ENCODE assay signal across 9 mouse cellular contexts in genomic region chr1:13494727-13495404, GRCm38 (mm10).
A peak's percentile ranks its signal among the peaks of the same experiment; 100 is the strongest.
DNase-seq lines count a peak whose midpoint lies in the region; ATAC-seq lines count a peak whose summit lies in the region.
"Had no signal": no experiment of that assay in that cellular context is flagged by ENCODE, and none has a peak within 500 bp of the region (broad histone marks: within the 10 kb centered on the region; RNA-seq: fewer than 3 reads in every experiment).

No protein-coding gene starts in this region.

- ATAC-seq in hindbrain, embryonic 13.5 days (ENCODE audit: low FRiP score) = no peak
- ATAC-seq in intestine, embryonic 16.5 days = no peak
- ATAC-seq in liver, embryonic 16.5 days (ENCODE audit: low read depth) = no peak

- no peaks in the 10 kb centered on the region for H3K36me3 ChIP-seq in hindbrain, embryonic 10.5 days
- no peaks in the 10 kb centered on the region for H3K36me3 ChIP-seq in hindbrain, embryonic 13.5 days
- H3K36me3 ChIP-seq in intestine, embryonic 16.5 days (ENCODE audit: control insufficient read depth, insufficient read depth, low read length) = no peaks in the 10 kb centered on the region
- H3K36me3 ChIP-seq in liver, embryonic 16.5 days (ENCODE audit: control insufficient read depth, insufficient read depth) = no peaks in the 10 kb centered on the region

- no peaks in the 10 kb centered on the region for H3K27me3 ChIP-seq in hindbrain, embryonic 10.5 days (ENCODE audit: insufficient read depth, poor library complexity, severe bottlenecking)
- no peaks in the 10 kb centered on the region for H3K27me3 ChIP-seq in hindbrain, embryonic 13.5 days
- H3K27me3 ChIP-seq in intestine, embryonic 16.5 days (replicated peaks; ENCODE audit: control insufficient read depth, insufficient read depth, low read length) = 0 out of 2 replicates have a peak, but pooled peaks cover 2% of the 10 kb centered on the region
- peaks cover 2% of the 10 kb centered on the region; the same call in 1 of the 2 replicates for H3K27me3 ChIP-seq in liver, embryonic 16.5 days (ENCODE audit: control insufficient read depth, insufficient read depth, low read depth, low read length)

- H3K27ac ChIP-seq in hindbrain, embryonic 10.5 days = no peak overlapping the region
- no peak overlapping the region for H3K27ac ChIP-seq in hindbrain, embryonic 13.5 days
- no peak overlapping the region for H3K27ac ChIP-seq in intestine, embryonic 16.5 days (ENCODE audit: low read length)
- no peak overlapping the region for H3K27ac ChIP-seq in liver, embryonic 16.5 days (ENCODE audit: low read length)
- H3K27ac ChIP-seq: macrophage had no signal

- no peak overlapping the region for H3K9ac ChIP-seq in hindbrain, embryonic 13.5 days
- H3K9ac ChIP-seq in intestine, embryonic 16.5 days (ENCODE audit: low read depth, low read length) = no peak overlapping the region
- no peak overlapping the region for H3K9ac ChIP-seq in liver, embryonic 16.5 days (ENCODE audit: low read depth, low read length)

- H3K4me1 ChIP-seq in hindbrain, embryonic 10.5 days (replicated peaks) = no peaks in the 10 kb centered on the region
- H3K4me1 ChIP-seq in hindbrain, embryonic 13.5 days (replicated peaks) = no peaks in the 10 kb centered on the region
- H3K4me1 ChIP-seq in intestine, embryonic 16.5 days (ENCODE audit: control insufficient read depth, insufficient read depth, low read length) = no peaks in the 10 kb centered on the region
- no peaks in the 10 kb centered on the region for H3K4me1 ChIP-seq in liver, embryonic 16.5 days (ENCODE audit: control insufficient read depth, low read depth, low read length)

- DNase-seq in hindbrain, embryonic 10.5 days (ENCODE audit: low spot score) = no peak
- DNase-seq in embryo, embryonic 11 days = peak; percentile 22
- DNase-seq in urinary bladder, postnatal 36 days (ENCODE audit: low spot score in 2 of 2) = no peak
- no peak for DNase-seq in frontal cortex, postnatal 10 days (ENCODE audit: low spot score in 2 of 2)
- DNase-seq in spleen, postnatal 10 days (ENCODE audit: low spot score in 2 of 2) = no peak

- 0 out of 2 replicates have a peak overlapping the region, but pooled peaks have one; percentile 13 for H3K4me3 ChIP-seq in hindbrain, embryonic 10.5 days
- no peak overlapping the region for H3K4me3 ChIP-seq in hindbrain, embryonic 13.5 days
- peak overlapping the region; percentile 23 for H3K4me3 ChIP-seq in intestine, embryonic 16.5 days (ENCODE audit: low read length)
- H3K4me3 ChIP-seq in liver, embryonic 16.5 days (ENCODE audit: low read depth, low read length) = no peak overlapping the region

- H3K9me3 ChIP-seq in hindbrain, embryonic 10.5 days = no peaks in the 10 kb centered on the region
- no peaks in the 10 kb centered on the region for H3K9me3 ChIP-seq in hindbrain, embryonic 13.5 days
- H3K9me3 ChIP-seq in intestine, embryonic 16.5 days (ENCODE audit: control insufficient read depth, low read length) = no peaks in the 10 kb centered on the region
- no peaks in the 10 kb centered on the region for H3K9me3 ChIP-seq in liver, embryonic 16.5 days (replicated peaks; ENCODE audit: control insufficient read depth, low read length)

- WGBS in hindbrain, embryonic 10.5 days = 51% methylated on average over 16 of the region's 16 CpGs
- 50% methylated on average over 16 of the region's 16 CpGs for WGBS in hindbrain, embryonic 13.5 days
- 28% methylated on average over 16 of the region's 16 CpGs for WGBS in intestine, embryonic 16.5 days
- WGBS in liver, embryonic 16.5 days (ENCODE audit: insufficient replicate concordance) = 16% methylated on average over 16 of the region's 16 CpGs

- no peak overlapping the region for H3K4me2 ChIP-seq in hindbrain, embryonic 13.5 days
- peak overlapping the region; percentile 36 for H3K4me2 ChIP-seq in intestine, embryonic 16.5 days (ENCODE audit: low read depth, low read length)
- H3K4me2 ChIP-seq in liver, embryonic 16.5 days (ENCODE audit: low read depth, low read length) = peak overlapping the region; percentile 19; the same call in 1 of the 2 replicates

Comparison
In these comparisons a context has a peak if more than half of its experiments do, and no peak if none do; other contexts are left out.
1. H3K4me3 ChIP-seq: peak in hindbrain, embryonic 10.5 days (single experiment) and intestine, embryonic 16.5 days (single experiment); none in hindbrain, embryonic 13.5 days (single experiment) and liver, embryonic 16.5 days (single experiment).